Mouse (Mus musculus) myocyte (in vitro differentiated cells): Measurements from ENCODE around the gene Tagln. TPM values are rescaled to one million over a fixed set of nuclear protein-coding genes. Genes with fewer than 3 reads are reported as not detected.

Experiments
- H3K27me3 ChIP-seq: one replicate; pipeline ENCODE4 v1.6.1; 2011; ENCODE audit not compliant: control insufficient read depth, insufficient read depth, insufficient read length
- H3K36me3 ChIP-seq: one replicate; pipeline ENCODE4 v1.6.1; 2011; ENCODE audit not compliant: control insufficient read depth, insufficient read depth
- H3K4me2 ChIP-seq: one replicate; pipeline ENCODE4 v1.6.1; 2011; ENCODE audit warnings: low read depth, control low read depth
- H3K4me3 ChIP-seq: one replicate; pipeline ENCODE4 v1.5.1; 2011; ENCODE audit warnings: mild to moderate bottlenecking, control low read depth, moderate library complexity
- H3K79me2 ChIP-seq: one replicate; pipeline ENCODE4 v1.6.1; 2011; ENCODE audit not compliant: control insufficient read depth, insufficient read depth
- H3ac ChIP-seq: one replicate; pipeline ENCODE4 v1.6.1; 2011; ENCODE audit not compliant: control insufficient read depth, insufficient read length
- CEBPB ChIP-seq: IDR thresholded peaks from 2 replicates; pipeline ENCODE4 v1.6.1; 2011; ENCODE audit warnings: mild to moderate bottlenecking, moderate library complexity; ENCODE audit not compliant: poor library complexity, insufficient read depth, severe bottlenecking
- E2F4 ChIP-seq: IDR thresholded peaks from one replicate; pipeline ENCODE4 v1.6.1; 2011; ENCODE audit warnings: mild to moderate bottlenecking, control low read depth, moderate library complexity; ENCODE audit not compliant: insufficient read depth
- MAX ChIP-seq: IDR thresholded peaks from one replicate; pipeline ENCODE4 v1.6.1; 2011; ENCODE audit warnings: low read depth, mild to moderate bottlenecking, control low read depth
- MYOD1 ChIP-seq, 3 experiments: IDR thresholded peaks; one replicate each; pipeline ENCODE4 v1.6.1; 2011; ENCODE audit warnings: control low read depth in 2 of 3, low read depth in 2 of 3, mild to moderate bottlenecking in 2 of 3, moderate library complexity in 1 of 3; ENCODE audit not compliant: insufficient read length in 2 of 3, control insufficient read depth in 1 of 3
- MYOG ChIP-seq, 3 experiments: IDR thresholded peaks; one replicate each; pipeline ENCODE4 v1.6.1; 2011; ENCODE audit warnings: control low read depth in 2 of 3, low read depth in 2 of 3, mild to moderate bottlenecking in 2 of 3; ENCODE audit not compliant: insufficient read length in 2 of 3, control insufficient read depth in 1 of 3, insufficient read depth in 1 of 3
- POLR2A ChIP-seq: IDR thresholded peaks from one replicate; pipeline ENCODE4 v1.6.1; 2011; ENCODE audit warnings: low read depth, mild to moderate bottlenecking, control low read depth, moderate library complexity; ENCODE audit not compliant: insufficient read length
- POLR2AphosphoS2 ChIP-seq: IDR thresholded peaks from one replicate; pipeline ENCODE4 v1.6.1; 2011; ENCODE audit warnings: low read depth, control low read depth; ENCODE audit not compliant: insufficient read length
- REST ChIP-seq: IDR thresholded peaks from one replicate; pipeline ENCODE4 v1.6.1; 2011; ENCODE audit warnings: mild to moderate bottlenecking, control low read depth, moderate library complexity; ENCODE audit not compliant: insufficient read depth, insufficient read length
- SRF ChIP-seq: IDR thresholded peaks from one replicate; pipeline ENCODE4 v1.6.1; 2011; ENCODE audit warnings: low read depth; ENCODE audit not compliant: control insufficient read depth, insufficient read length
- TCF12 ChIP-seq: IDR thresholded peaks from one replicate; pipeline ENCODE4 v1.6.1; 2011; ENCODE audit warnings: mild to moderate bottlenecking, control low read depth; ENCODE audit not compliant: poor library complexity, insufficient read depth, severe bottlenecking
- TCF3 ChIP-seq: IDR thresholded peaks from one replicate; pipeline ENCODE4 v1.6.1; 2011; ENCODE audit warnings: low read depth, control low read depth; ENCODE audit not compliant: insufficient read length
- USF1 ChIP-seq: IDR thresholded peaks from one replicate; pipeline ENCODE4 v1.6.1; 2011; ENCODE audit warnings: low read depth, mild to moderate bottlenecking, control low read depth, moderate library complexity
- polyA plus RNA-seq: library from polyadenylated mRNA; unstranded; fragments of >200 nt; fragmentation: generic; extraction: Trizol; gene quantifications from one replicate; pipeline ENCODE4 v1.2.1, GENCODE M21; 2012; ENCODE audit warnings: missing spikeins

The Tagln gene
- polyA plus RNA-seq, 1 experiment, result 142 TPM

- H3K36me3 ChIP-seq, result no peaks in the 10 kb centered on the region
- TF ChIP-seq SRF (no peak), TCF3 (no peak), TCF12 (no peak), MYOD1 (IDR thresholded peaks at IDR 0.05; ENCODE audit: control insufficient read depth in 1 of 3, insufficient read length in 2 of 3, low read depth in 2 of 3) (no peak), POLR2A (no peak), USF1 (no peak), REST (no peak), MAX (no peak), MYOG (IDR thresholded peaks at IDR 0.05; ENCODE audit: control insufficient read depth in 1 of 3, insufficient read depth in 1 of 3, insufficient read length in 2 of 3, low read depth in 2 of 3) (no peak), POLR2AphosphoS2 (no peak), CEBPB (no peak), E2F4 (no peak)
Observed at GRCm38 (mm10) chr9:45938952-45939637, 3.2 kb upstream of the Tagln start.

GRCm38 (mm10) chr9:45938088-45938487 lies 2.2 kb upstream of the Tagln start:
- Histone ChIP-seq H3K4me3 (no peak overlapping the region), H3K4me2 (no peak overlapping the region), H3K79me2 (no peaks in the 10 kb centered on the region), H3K27me3 (no peaks in the 10 kb centered on the region), H3ac (no peak overlapping the region), H3K36me3 (no peaks in the 10 kb centered on the region)
- TF ChIP-seq TCF12 (no peak), USF1 (no peak), MYOD1 (IDR thresholded peaks at IDR 0.05; ENCODE audit: control insufficient read depth in 1 of 3, insufficient read length in 2 of 3, low read depth in 2 of 3) (no peak), E2F4 (no peak), MAX (no peak), MYOG (IDR thresholded peaks at IDR 0.05; ENCODE audit: control insufficient read depth in 1 of 3, insufficient read depth in 1 of 3, insufficient read length in 2 of 3, low read depth in 2 of 3) (no peak)

More at GRCm38 (mm10) chr9:45938952-45939637, 3.2 kb upstream of the Tagln start:
- H3ac ChIP-seq, result no peak overlapping the region
- H3K27me3 ChIP-seq, result no peaks in the 10 kb centered on the region
- no peaks in the 10 kb centered on the region for H3K79me2 ChIP-seq
- H3K4me3 ChIP-seq, result no peak overlapping the region
- H3K4me2 ChIP-seq, result no peak overlapping the region

GRCm38 (mm10) chr9:45936883-45937282 lies 1.0 kb upstream of the Tagln start:
- Histone ChIP-seq H3ac (no peak overlapping the region), H3K36me3 (no peaks in the 10 kb centered on the region), H3K4me2 (no peak overlapping the region), H3K79me2 (no peaks in the 10 kb centered on the region), H3K27me3 (no peaks in the 10 kb centered on the region), H3K4me3 (no peak overlapping the region)
- TF ChIP-seq SRF (no peak), POLR2AphosphoS2 (peak; percentile 27), CEBPB (no peak), REST (no peak)

DNA sequence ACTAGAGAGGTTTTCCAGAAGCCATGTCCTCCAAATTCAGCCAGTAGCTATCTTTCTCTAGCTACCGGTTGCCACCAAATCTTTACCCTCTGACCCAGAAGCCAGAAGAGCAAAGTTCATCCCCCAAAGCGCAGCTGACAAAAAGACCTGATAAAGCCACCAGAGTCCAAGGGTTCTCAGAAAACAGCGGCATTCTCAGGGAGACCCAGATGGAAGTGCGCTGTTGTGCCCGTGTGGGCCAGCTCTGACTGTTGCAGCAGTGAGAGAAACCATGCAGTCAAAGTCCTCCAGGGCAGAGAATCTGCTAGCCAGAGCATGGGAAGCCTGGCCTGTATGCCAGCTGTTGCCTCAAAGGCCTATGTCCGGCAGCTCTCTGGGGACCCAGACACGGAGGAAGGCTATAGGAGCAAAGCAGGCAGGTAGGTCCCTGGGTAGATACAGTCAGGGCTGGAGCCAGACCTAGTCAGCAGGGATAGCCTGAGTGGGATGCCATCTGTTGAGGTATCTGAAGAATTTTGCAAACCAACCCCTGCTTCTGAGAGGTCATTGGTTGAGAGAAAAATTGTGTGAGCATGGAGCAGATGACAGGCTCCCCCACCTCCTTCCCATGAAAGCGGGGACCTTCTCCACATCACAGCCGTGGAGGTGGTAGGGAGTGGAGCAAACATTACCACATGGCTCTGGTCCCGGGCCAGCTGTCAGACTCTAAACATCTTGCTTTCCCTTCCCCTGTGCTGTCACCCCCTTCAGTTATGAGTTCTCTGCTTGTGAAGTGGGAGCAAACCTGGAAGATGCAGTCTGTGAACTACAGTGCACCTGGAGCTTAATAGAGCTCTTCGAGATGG lies 3.1 kb downstream of the Tagln start:
- Histone ChIP-seq H3K36me3 (peaks cover under 1% of the 10 kb centered on the region), H3K4me3 (no peak overlapping the region), H3K27me3 (no peaks in the 10 kb centered on the region), H3K79me2 (no peaks in the 10 kb centered on the region), H3K4me2 (no peak overlapping the region), H3ac (no peak overlapping the region)
- TF ChIP-seq POLR2A (no peak), USF1 (no peak), POLR2AphosphoS2 (no peak), SRF (no peak), MYOD1 (IDR thresholded peaks at IDR 0.05; ENCODE audit: control insufficient read depth in 1 of 3, insufficient read length in 2 of 3, low read depth in 2 of 3) (no peak), TCF12 (no peak), TCF3 (no peak), MYOG (IDR thresholded peaks at IDR 0.05; ENCODE audit: control insufficient read depth in 1 of 3, insufficient read depth in 1 of 3, insufficient read length in 2 of 3, low read depth in 2 of 3) (no peak), MAX (no peak)

GRCm38 (mm10) chr9:45931958-45932357 lies 3.9 kb downstream of the Tagln start:
- H3K27me3 ChIP-seq, result no peaks in the 10 kb centered on the region
- H3K79me2 ChIP-seq, result no peaks in the 10 kb centered on the region
- H3K4me2 ChIP-seq, result no peak overlapping the region
- peaks cover 9% of the 10 kb centered on the region for H3K36me3 ChIP-seq
- TF ChIP-seq POLR2AphosphoS2 (no peak), TCF12 (no peak), MAX (no peak), USF1 (no peak), SRF (no peak), MYOD1 (IDR thresholded peaks at IDR 0.05; ENCODE audit: control insufficient read depth in 1 of 3, insufficient read length in 2 of 3, low read depth in 2 of 3) (no peak)
- H3K4me3 ChIP-seq, result no peak overlapping the region
- no peak overlapping the region for H3ac ChIP-seq
